Mouse (Mus musculus): ENCODE measurements around the gene Musk.

DNA sequence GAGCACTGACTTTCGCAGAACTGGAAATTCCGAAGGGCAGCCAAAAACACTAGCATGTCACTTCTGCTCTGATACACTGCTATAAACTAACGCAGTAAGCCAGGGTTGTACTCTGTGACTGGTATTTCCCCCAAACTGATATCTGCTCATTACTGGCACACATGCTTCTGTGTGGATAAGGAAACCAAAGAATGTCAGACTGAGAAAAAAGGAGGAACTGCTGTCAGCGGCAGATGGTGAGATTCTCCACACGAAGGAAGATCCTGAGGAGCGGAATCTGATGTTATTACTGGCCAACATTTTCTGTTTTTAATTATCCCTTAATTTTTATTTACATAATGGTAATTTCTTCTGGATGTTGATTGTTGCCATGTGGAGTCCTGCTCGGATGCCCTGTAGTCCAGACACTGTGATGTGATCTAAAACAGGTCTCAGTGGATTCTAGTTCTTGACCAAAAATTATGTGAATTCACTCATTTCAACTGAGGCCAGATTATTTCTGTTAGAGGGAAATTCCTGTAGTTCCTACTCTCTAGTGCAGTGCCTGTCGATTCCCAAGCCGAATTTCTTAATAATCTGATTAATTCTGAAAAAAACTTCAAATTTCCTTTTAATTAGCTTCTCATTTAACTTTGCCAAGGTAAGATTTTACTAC, 137.6 kb downstream of the Musk start:
- no peak for TF ChIP-seq POLR2A (IDR thresholded peaks at IDR 0.05; ENCODE audit: low read depth, low read length)
- no peak for TF ChIP-seq CTCF (IDR thresholded peaks at IDR 0.05; ENCODE audit: borderline replicate concordance, insufficient read depth, low read length)
